Mouse (Mus musculus): ENCODE measurements around the gene Pim1. TPM values are rescaled to one million over a fixed set of nuclear protein-coding genes. Genes with fewer than 3 reads are reported as not detected.
"Not testable (repeated sequence)": the region's sequence is repeated elsewhere in the genome, so short reads cannot be mapped to it uniquely, and the experiment has no call there.

Gene Pim1
- total and polyA plus RNA-seq, 2 experiments from 2014 or later, result 8.3 to 12.7 TPM

GRCm38 (mm10) chr17:29493461-29493980, 3.0 kb downstream of the Pim1 start:
- 70% methylated on average over 11 of the region's 11 CpGs for WGBS
- H3K4me2 ChIP-seq (ENCODE audit: low read depth, low read length, poor library complexity, severe bottlenecking), result 0 out of 2 replicates have a peak overlapping the region, but pooled peaks have one; percentile 88
- DNase-seq (ENCODE audit: low spot score) (no peak), ATAC-seq (ENCODE audit: low FRiP score) (no peak)
- no peak for TF ChIP-seq CTCF (IDR thresholded peaks at IDR 0.05)
- no peaks in the 10 kb centered on the region for H3K27me3 ChIP-seq (ENCODE audit: insufficient read depth, low read length)
- H3K9ac ChIP-seq (replicated peaks; ENCODE audit: low read length, poor library complexity, severe bottlenecking), result no peak overlapping the region
- no peak overlapping the region for H3K27ac ChIP-seq (ENCODE audit: low read depth, low read length)
- H3K9me3 ChIP-seq (ENCODE audit: low read length), result no peaks in the 10 kb centered on the region
- H3K4me1 ChIP-seq (ENCODE audit: insufficient read depth, low read length), result peaks cover 8% of the 10 kb centered on the region; the same call in 1 of the 2 replicates
- peaks cover 7% of the 10 kb centered on the region for H3K36me3 ChIP-seq (ENCODE audit: insufficient read depth, low read length)
- no peak overlapping the region for H3K4me3 ChIP-seq (ENCODE audit: low read depth, low read length)

- no peaks in the 10 kb centered on the region for H3K27me3 ChIP-seq (ENCODE audit: insufficient read depth, low read length)
- 64% methylated on average over 10 of the region's 10 CpGs for WGBS
- H3K36me3 ChIP-seq (ENCODE audit: insufficient read depth, low read length), result peaks cover 7% of the 10 kb centered on the region
- H3K4me2 ChIP-seq (ENCODE audit: low read depth, low read length, poor library complexity, severe bottlenecking), result no peak overlapping the region
- TF ChIP-seq CTCF (IDR thresholded peaks at IDR 0.05), result no peak
- ATAC-seq (ENCODE audit: low FRiP score), result no peak
- H3K4me3 ChIP-seq (ENCODE audit: low read depth, low read length), result no peak overlapping the region
- no peak for DNase-seq (ENCODE audit: low spot score)
- H3K9ac ChIP-seq (replicated peaks; ENCODE audit: low read length, poor library complexity, severe bottlenecking), result no peak overlapping the region
- no peaks in the 10 kb centered on the region for H3K9me3 ChIP-seq (ENCODE audit: low read length)
- peaks cover 7% of the 10 kb centered on the region; the same call in 1 of the 2 replicates for H3K4me1 ChIP-seq (ENCODE audit: insufficient read depth, low read length)
- no peak overlapping the region for H3K27ac ChIP-seq (ENCODE audit: low read depth, low read length)
Measured at GRCm38 (mm10) chr17:29494062-29494731, 3.6 kb downstream of the Pim1 start.

DNA sequence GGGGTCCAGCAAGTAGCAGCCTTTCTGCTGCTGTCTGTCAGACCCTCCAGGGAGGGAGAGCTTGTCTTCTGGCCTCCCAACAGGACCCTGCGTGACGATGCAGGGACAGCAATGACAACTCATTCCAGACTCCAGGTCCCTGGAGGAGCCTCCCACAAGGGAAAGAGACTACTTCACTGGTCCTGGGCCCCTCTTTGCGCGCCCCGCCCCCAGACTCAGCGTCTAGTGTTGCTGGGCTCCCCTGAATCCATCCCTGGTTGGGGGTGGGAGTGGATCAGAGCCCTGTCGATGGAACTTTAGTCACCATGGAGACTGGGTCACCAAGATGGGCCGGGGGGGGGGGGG, 4.2 kb downstream of the Pim1 start:
- no peaks in the 10 kb centered on the region for H3K27me3 ChIP-seq (ENCODE audit: insufficient read depth, low read length)
- H3K4me3 ChIP-seq (ENCODE audit: low read depth, low read length), result no peak overlapping the region
- no peak for DNase-seq (ENCODE audit: low spot score)
- ATAC-seq (ENCODE audit: low FRiP score), result no peak
- WGBS, result 48% methylated on average over 7 of the region's 8 CpGs
- H3K9me3 ChIP-seq (ENCODE audit: low read length), result no peaks in the 10 kb centered on the region
- no peak overlapping the region for H3K9ac ChIP-seq (replicated peaks; ENCODE audit: low read length, poor library complexity, severe bottlenecking)
- TF ChIP-seq CTCF (IDR thresholded peaks at IDR 0.05), result no peak
- H3K4me2 ChIP-seq (ENCODE audit: low read depth, low read length, poor library complexity, severe bottlenecking), result no peak overlapping the region
- peaks cover 7% of the 10 kb centered on the region for H3K36me3 ChIP-seq (ENCODE audit: insufficient read depth, low read length)
- H3K27ac ChIP-seq (ENCODE audit: low read depth, low read length), result no peak overlapping the region
- peaks cover 5% of the 10 kb centered on the region; the same call in 1 of the 2 replicates for H3K4me1 ChIP-seq (ENCODE audit: insufficient read depth, low read length)

DNA sequence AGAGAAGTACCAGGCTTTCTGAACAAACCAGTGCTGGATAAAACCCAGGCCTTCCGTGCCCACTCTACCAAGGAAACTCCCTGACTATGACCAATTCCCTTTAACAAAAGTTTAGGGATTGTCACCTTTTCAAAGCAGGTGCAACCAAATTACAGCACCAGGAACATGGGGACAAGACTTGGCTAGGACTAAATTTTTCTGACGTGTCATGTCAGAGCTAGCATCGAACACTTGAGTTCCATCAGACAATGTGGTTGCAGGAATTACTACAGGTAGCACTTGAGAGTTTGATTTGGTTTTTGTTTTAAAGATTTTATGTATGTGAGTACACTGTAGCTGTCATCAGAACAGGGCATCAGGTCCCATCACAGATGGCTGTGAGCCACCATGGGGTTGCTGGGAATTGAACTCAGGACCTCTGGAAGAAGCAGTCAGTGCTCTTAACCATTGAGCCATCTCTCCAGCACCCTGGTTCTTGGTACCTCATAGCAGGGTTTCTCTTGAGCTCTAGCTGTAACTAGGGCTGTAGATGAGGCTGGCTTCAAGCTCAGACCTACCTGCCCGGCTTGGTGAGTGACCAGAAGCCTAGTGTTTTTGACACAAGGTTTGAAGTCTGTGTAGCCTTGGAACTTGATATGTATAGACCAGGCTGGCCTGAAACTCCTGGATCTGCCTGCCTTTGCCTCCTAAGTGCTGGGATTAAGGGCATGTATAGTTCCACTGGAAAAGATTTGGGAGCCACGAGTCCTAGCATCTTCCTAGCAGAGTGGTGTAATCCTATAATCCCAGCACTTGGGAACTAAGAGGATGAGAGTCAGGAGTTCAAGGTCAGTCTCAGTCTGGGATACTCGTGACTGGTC, 5.9 kb downstream of the Pim1 start:
- Histone ChIP-seq H3K4me2 (ENCODE audit: low read depth, low read length, poor library complexity, severe bottlenecking) (no peak overlapping the region), H3K27me3 (ENCODE audit: insufficient read depth, low read length) (no peaks in the 10 kb centered on the region), H3K4me3 (ENCODE audit: low read depth, low read length) (no peak overlapping the region), H3K9ac (replicated peaks; ENCODE audit: low read length, poor library complexity, severe bottlenecking) (no peak overlapping the region), H3K4me1 (ENCODE audit: insufficient read depth, low read length) (peaks cover 5% of the 10 kb centered on the region; the same call in 1 of the 2 replicates), H3K27ac (ENCODE audit: low read depth, low read length) (no peak overlapping the region), H3K9me3 (ENCODE audit: low read length) (no peaks in the 10 kb centered on the region), H3K36me3 (ENCODE audit: insufficient read depth, low read length) (peaks cover 7% of the 10 kb centered on the region)
- DNase-seq (ENCODE audit: low spot score), result no peak
- no peak for TF ChIP-seq CTCF (IDR thresholded peaks at IDR 0.05)
- ATAC-seq (ENCODE audit: low FRiP score), result no peak
- 69% methylated on average over 6 of the region's 6 CpGs for WGBS

DNA sequence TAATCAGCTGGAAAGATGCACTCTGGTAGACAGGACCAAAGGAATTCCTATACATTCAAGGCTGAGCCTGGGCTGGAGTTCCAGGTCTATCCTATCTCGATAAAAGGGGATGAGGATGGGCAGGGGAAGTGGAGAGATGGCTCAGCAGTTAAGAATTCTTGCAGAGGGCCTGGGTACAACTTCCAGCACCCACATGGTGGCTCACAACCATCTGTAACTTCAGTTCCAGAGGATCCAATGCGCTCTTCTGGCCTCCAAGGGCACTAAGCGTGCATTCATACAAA, 6.5 kb downstream of the Pim1 start:
- no peak for TF ChIP-seq CTCF (IDR thresholded peaks at IDR 0.05)
- Histone ChIP-seq H3K27ac (ENCODE audit: low read depth, low read length) (no peak overlapping the region), H3K9ac (replicated peaks; ENCODE audit: low read length, poor library complexity, severe bottlenecking) (no peak overlapping the region), H3K4me3 (ENCODE audit: low read depth, low read length) (no peak overlapping the region), H3K9me3 (ENCODE audit: low read length) (no peaks in the 10 kb centered on the region), H3K27me3 (ENCODE audit: insufficient read depth, low read length) (no peaks in the 10 kb centered on the region), H3K36me3 (ENCODE audit: insufficient read depth, low read length) (peaks cover 7% of the 10 kb centered on the region), H3K4me2 (ENCODE audit: low read depth, low read length, poor library complexity, severe bottlenecking) (no peak overlapping the region), H3K4me1 (ENCODE audit: insufficient read depth, low read length) (peaks cover 5% of the 10 kb centered on the region; the same call in 1 of the 2 replicates)
- ATAC-seq (ENCODE audit: low FRiP score), result no peak
- DNase-seq (ENCODE audit: low spot score), result no peak
- WGBS, result 95% methylated on average over 3 of the region's 3 CpGs

DNA sequence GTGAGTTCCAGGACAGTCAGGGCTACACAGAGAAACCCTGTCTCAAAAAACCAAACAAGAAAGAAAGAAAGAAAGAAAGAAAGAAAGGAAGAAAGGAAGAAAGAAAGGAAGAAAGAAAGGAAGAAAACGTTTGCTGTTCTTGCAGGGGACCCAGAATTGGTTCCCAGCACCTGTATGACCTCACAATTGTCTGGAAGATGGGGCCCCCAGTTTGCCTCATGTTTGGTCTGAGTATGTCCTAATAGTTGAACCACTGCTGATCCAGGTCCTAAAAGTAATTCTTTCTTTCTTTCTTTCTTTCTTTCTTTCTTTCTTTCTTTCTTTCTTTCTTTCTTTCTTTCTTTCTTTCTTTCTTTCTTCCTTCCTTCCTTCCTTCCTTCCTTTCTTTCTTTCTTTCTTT, 6.9 kb downstream of the Pim1 start:
- not testable (repeated sequence) for H3K9me3 ChIP-seq (ENCODE audit: low read length); H3K9ac ChIP-seq (replicated peaks; ENCODE audit: low read length, poor library complexity, severe bottlenecking); H3K36me3 ChIP-seq (ENCODE audit: insufficient read depth, low read length); ATAC-seq (ENCODE audit: low FRiP score); H3K4me2 ChIP-seq (ENCODE audit: low read depth, low read length, poor library complexity, severe bottlenecking); DNase-seq (ENCODE audit: low spot score); H3K27me3 ChIP-seq (ENCODE audit: insufficient read depth, low read length); H3K4me1 ChIP-seq (ENCODE audit: insufficient read depth, low read length); H3K4me3 ChIP-seq (ENCODE audit: low read depth, low read length); H3K27ac ChIP-seq (ENCODE audit: low read depth, low read length)
- WGBS, result 65% methylated on average over 1 of the region's 1 CpGs

Measured in midbrain, postnatal 0 days (tissue).